Mouse (Mus musculus): Measurements from ENCODE around the gene Fbxo45.

Gene Fbxo45

GRCm38 (mm10) chr16:32202681-32203080 is 44.3 kb downstream of the Fbxo45 start:
- DNase-seq (ENCODE audit: extremely low spot score), result no peak

- DNase-seq (ENCODE audit: extremely low spot score), result no peak
These were observed 46.0 kb downstream of the Fbxo45 start for GRCm38 (mm10) chr16:32201004-32201325.

- DNase-seq (ENCODE audit: extremely low spot score), result peak; percentile 34
These were observed 46.5 kb downstream of the Fbxo45 start for GRCm38 (mm10) chr16:32200256-32201003.

GRCm38 (mm10) chr16:32190011-32190441 is 56.9 kb downstream of the Fbxo45 start:
- no peak for DNase-seq (ENCODE audit: extremely low spot score)

- no peak for DNase-seq (ENCODE audit: extremely low spot score)
These were observed 57.8 kb downstream of the Fbxo45 start for GRCm38 (mm10) chr16:32189109-32189508.

- DNase-seq (ENCODE audit: extremely low spot score), result no peak
These were observed 60.9 kb downstream of the Fbxo45 start for GRCm38 (mm10) chr16:32186056-32186455.
